Mouse (Mus musculus): ENCODE measurements around the gene Zyg11b. TPM values are rescaled to one million over a fixed set of nuclear protein-coding genes. Genes with fewer than 3 reads are reported as not detected.

Zyg11b gene
- polyA plus RNA-seq, 1 experiment from 2014 or later = 11.0 TPM

- Histone ChIP-seq H3K27ac (ENCODE audit: poor library complexity, severe bottlenecking) (no peak overlapping the region), H3K4me3 (no peak overlapping the region), H3K36me3 (peaks cover 53% of the 10 kb centered on the region), H3K9ac (no peak overlapping the region), H3K9me3 (replicated peaks) (no peaks in the 10 kb centered on the region), H3K27me3 (replicated peaks) (no peaks in the 10 kb centered on the region), H3K4me2 (no peak overlapping the region), H3K4me1 (replicated peaks) (no peaks in the 10 kb centered on the region)
- ATAC-seq (ENCODE audit: insufficient number of reproducible peaks, low FRiP score) = no peak
- 79% methylated on average over 3 of the region's 3 CpGs for WGBS
Measured at GRCm38 (mm10) chr4:108233654-108234053, 67.2 kb downstream of the Zyg11b start.

- H3K27me3 ChIP-seq (replicated peaks) = 0 out of 2 replicates have a peak, but pooled peaks cover 6% of the 10 kb centered on the region
- H3K9me3 ChIP-seq (replicated peaks) = no peaks in the 10 kb centered on the region
- peaks cover 7% of the 10 kb centered on the region; the same call in 1 of the 2 replicates for H3K4me1 ChIP-seq (replicated peaks)
- H3K27ac ChIP-seq (ENCODE audit: poor library complexity, severe bottlenecking) = no peak overlapping the region
- no peak overlapping the region for H3K4me3 ChIP-seq
- no peak for ATAC-seq (ENCODE audit: insufficient number of reproducible peaks, low FRiP score)
- no peak overlapping the region for H3K4me2 ChIP-seq
- no peak overlapping the region for H3K9ac ChIP-seq
- 73% methylated on average over 3 of the region's 3 CpGs for WGBS
- no peaks in the 10 kb centered on the region for H3K36me3 ChIP-seq
Measured at GRCm38 (mm10) chr4:108225341-108225872, 75.5 kb downstream of the Zyg11b start.

- no peak overlapping the region for H3K27ac ChIP-seq (ENCODE audit: poor library complexity, severe bottlenecking)
- no peaks in the 10 kb centered on the region for H3K36me3 ChIP-seq
- H3K4me2 ChIP-seq = no peak overlapping the region
- no peak overlapping the region for H3K4me3 ChIP-seq
- ATAC-seq (ENCODE audit: insufficient number of reproducible peaks, low FRiP score) = no peak
- no peak overlapping the region for H3K9ac ChIP-seq
- WGBS = 84% methylated on average over 5 of the region's 5 CpGs
- H3K27me3 ChIP-seq (replicated peaks) = peaks cover 28% of the 10 kb centered on the region
- peaks cover 19% of the 10 kb centered on the region for H3K4me1 ChIP-seq (replicated peaks)
- H3K9me3 ChIP-seq (replicated peaks) = no peaks in the 10 kb centered on the region
Measured at GRCm38 (mm10) chr4:108222507-108222906, 78.4 kb downstream of the Zyg11b start.

GRCm38 (mm10) chr4:108219019-108219418, 81.9 kb downstream of the Zyg11b start:
- WGBS = 6% methylated on average over 9 of the region's 9 CpGs
- peak overlapping the region; percentile 60 for H3K4me2 ChIP-seq
- H3K27me3 ChIP-seq (replicated peaks) = peaks cover 44% of the 10 kb centered on the region
- no peaks in the 10 kb centered on the region for H3K36me3 ChIP-seq
- H3K4me3 ChIP-seq = peak overlapping the region; percentile 19; the same call in 1 of the 2 replicates
- no peak overlapping the region for H3K9ac ChIP-seq
- H3K27ac ChIP-seq (ENCODE audit: poor library complexity, severe bottlenecking) = no peak overlapping the region
- no peaks in the 10 kb centered on the region for H3K9me3 ChIP-seq (replicated peaks)
- H3K4me1 ChIP-seq (replicated peaks) = peaks cover 16% of the 10 kb centered on the region
- no peak for ATAC-seq (ENCODE audit: insufficient number of reproducible peaks, low FRiP score)

GRCm38 (mm10) chr4:108217332-108218179, 83.3 kb downstream of the Zyg11b start, which contains the start of gene Zyg11a:
Gene Zyg11a (minus strand): TSS chr4:108218048.
- Histone ChIP-seq H3K9ac (peak within 1 kb of the TSS; percentile 23), H3K4me1 (replicated peaks) (peaks cover 16% of the 10 kb centered on the region), H3K27me3 (replicated peaks) (peaks cover 44% of the 10 kb centered on the region), H3K9me3 (replicated peaks) (no peaks in the 10 kb centered on the region), H3K4me2 (peak within 1 kb of the TSS; percentile 71), H3K4me3 (peak within 1 kb of the TSS; percentile 50), H3K27ac (ENCODE audit: poor library complexity, severe bottlenecking) (no peak within 1 kb of the TSS), H3K36me3 (no peaks in the 10 kb centered on the region)
- 2% methylated on average over 97 of the region's 107 CpGs for WGBS
- ATAC-seq (ENCODE audit: insufficient number of reproducible peaks, low FRiP score) = peak; percentile 57

- ATAC-seq (ENCODE audit: insufficient number of reproducible peaks, low FRiP score) = no peak
- 87% methylated on average over 2 of the region's 2 CpGs for WGBS
Measured at GRCm38 (mm10) chr4:108213023-108213422, 87.9 kb downstream of the Zyg11b start.

GRCm38 (mm10) chr4:108204629-108205028, 96.3 kb downstream of the Zyg11b start:
- H3K27ac ChIP-seq (ENCODE audit: poor library complexity, severe bottlenecking) = no peak overlapping the region
- H3K9me3 ChIP-seq (replicated peaks) = no peaks in the 10 kb centered on the region
- no peaks in the 10 kb centered on the region for H3K4me1 ChIP-seq (replicated peaks)
- no peaks in the 10 kb centered on the region for H3K36me3 ChIP-seq
- H3K4me3 ChIP-seq = no peak overlapping the region
- WGBS = 72% methylated on average over 6 of the region's 6 CpGs
- no peak for ATAC-seq (ENCODE audit: insufficient number of reproducible peaks, low FRiP score)
- no peak overlapping the region for H3K4me2 ChIP-seq
- H3K9ac ChIP-seq = no peak overlapping the region
- H3K27me3 ChIP-seq (replicated peaks) = no peaks in the 10 kb centered on the region; the same call in 1 of the 2 replicates

More at GRCm38 (mm10) chr4:108213023-108213422, 87.9 kb downstream of the Zyg11b start:
- Histone ChIP-seq H3K4me1 (replicated peaks) (peaks cover 9% of the 10 kb centered on the region; the same call in 1 of the 2 replicates), H3K4me2 (no peak overlapping the region), H3K27me3 (replicated peaks) (peaks cover 22% of the 10 kb centered on the region), H3K9ac (no peak overlapping the region), H3K27ac (ENCODE audit: poor library complexity, severe bottlenecking) (no peak overlapping the region), H3K4me3 (no peak overlapping the region), H3K9me3 (replicated peaks) (no peaks in the 10 kb centered on the region), H3K36me3 (no peaks in the 10 kb centered on the region)

GRCm38 (mm10) chr4:108199236-108199635, 101.7 kb downstream of the Zyg11b start:
- Histone ChIP-seq H3K36me3 (no peaks in the 10 kb centered on the region), H3K4me2 (no peak overlapping the region), H3K9ac (no peak overlapping the region), H3K4me3 (no peak overlapping the region), H3K4me1 (replicated peaks) (0 out of 2 replicates have a peak, but pooled peaks cover 3% of the 10 kb centered on the region), H3K9me3 (replicated peaks) (no peaks in the 10 kb centered on the region), H3K27me3 (replicated peaks) (no peaks in the 10 kb centered on the region), H3K27ac (ENCODE audit: poor library complexity, severe bottlenecking) (no peak overlapping the region)
- ATAC-seq (ENCODE audit: insufficient number of reproducible peaks, low FRiP score) = no peak
- 48% methylated on average over 2 of the region's 2 CpGs for WGBS

GRCm38 (mm10) chr4:108196277-108196855, 104.5 kb downstream of the Zyg11b start:
- H3K9ac ChIP-seq = no peak overlapping the region
- H3K36me3 ChIP-seq = no peaks in the 10 kb centered on the region
- no peak overlapping the region for H3K4me3 ChIP-seq
- H3K9me3 ChIP-seq (replicated peaks) = no peaks in the 10 kb centered on the region
- H3K27me3 ChIP-seq (replicated peaks) = no peaks in the 10 kb centered on the region
- ATAC-seq (ENCODE audit: insufficient number of reproducible peaks, low FRiP score) = no peak
- 0 out of 2 replicates have a peak, but pooled peaks cover 3% of the 10 kb centered on the region for H3K4me1 ChIP-seq (replicated peaks)
- WGBS = 59% methylated on average over 6 of the region's 6 CpGs
- H3K4me2 ChIP-seq = no peak overlapping the region
- H3K27ac ChIP-seq (ENCODE audit: poor library complexity, severe bottlenecking) = no peak overlapping the region

GRCm38 (mm10) chr4:108192821-108193323, 108.0 kb downstream of the Zyg11b start:
- Histone ChIP-seq H3K4me1 (replicated peaks) (0 out of 2 replicates have a peak, but pooled peaks cover 3% of the 10 kb centered on the region), H3K9me3 (replicated peaks) (no peaks in the 10 kb centered on the region), H3K9ac (no peak overlapping the region), H3K36me3 (no peaks in the 10 kb centered on the region), H3K27me3 (replicated peaks) (no peaks in the 10 kb centered on the region), H3K4me3 (no peak overlapping the region), H3K4me2 (no peak overlapping the region), H3K27ac (ENCODE audit: poor library complexity, severe bottlenecking) (no peak overlapping the region)
- no peak for ATAC-seq (ENCODE audit: insufficient number of reproducible peaks, low FRiP score)
- 69% methylated on average over 2 of the region's 2 CpGs for WGBS

- Histone ChIP-seq H3K4me3 (no peak overlapping the region), H3K9me3 (replicated peaks) (no peaks in the 10 kb centered on the region), H3K27ac (ENCODE audit: poor library complexity, severe bottlenecking) (no peak overlapping the region), H3K36me3 (no peaks in the 10 kb centered on the region), H3K9ac (no peak overlapping the region), H3K27me3 (replicated peaks) (no peaks in the 10 kb centered on the region), H3K4me2 (no peak overlapping the region), H3K4me1 (replicated peaks) (no peaks in the 10 kb centered on the region)
- 59% methylated on average over 1 of the region's 1 CpGs for WGBS
- no peak for ATAC-seq (ENCODE audit: insufficient number of reproducible peaks, low FRiP score)
Measured at GRCm38 (mm10) chr4:108182278-108182677, 118.6 kb downstream of the Zyg11b start.
